Mouse (Mus musculus) left cerebral cortex, postnatal 36 days (tissue): ENCODE measurements at regions not wholly inside any gene's neighbourhood (a gene's known extent, or its start where the extent isn't known, plus 50 kb on each side); places are given as distances from the start of the nearest gene placed in this dataset.

Experiments used
- DNase-seq, 2 experiments: peaks; one replicate each; pipeline ENCODE4 v3.0.0; 2021 to 2022; ENCODE audit warnings: low spot score in 2 of 2, mixed read lengths in 1 of 2
- intact Hi-C: fragments of 180-260 bp; cut with DNase I; formaldehyde crosslinking; loops from one replicate; pipeline ENCODE4 v1.15.1; 2025

GRCm38 (mm10) chr3:34593279-34593678, 56.9 kb upstream of the Sox2 start:
- intact Hi-C loops: no loop called here
- DNase-seq: no peak

- no peak for DNase-seq
- intact Hi-C loops: no loop called here
These were observed 72.2 kb upstream of the Sox2 start for GRCm38 (mm10) chr3:34577896-34578530.

- no peak for DNase-seq
- intact Hi-C loops: no loop called here
These were observed 73.1 kb upstream of the Sox2 start for GRCm38 (mm10) chr3:34577115-34577514.

- intact Hi-C loops: no loop called here
- DNase-seq: no peak
These were observed 74.0 kb upstream of the Sox2 start for GRCm38 (mm10) chr3:34576159-34576558.

GRCm38 (mm10) chr3:34574711-34575350, 75.4 kb upstream of the Sox2 start:
- intact Hi-C loops: loop anchor here (5.0 kb wide), 1 partner anchor 62 kb away; no protein-coding TSS in a partner anchor
- DNase-seq: no peak

GRCm38 (mm10) chr3:34573312-34573711, 76.9 kb upstream of the Sox2 start:
- no peak for DNase-seq
- intact Hi-C loops: loop anchor here (5.0 kb wide), 1 partner anchor 64 kb away; no protein-coding TSS in a partner anchor

GRCm38 (mm10) chr3:34572081-34572480, 78.1 kb upstream of the Sox2 start:
- DNase-seq: peak; percentile 75 to 79
- intact Hi-C loops: loop anchor here (5.0 kb wide), 1 partner anchor 65 kb away; no protein-coding TSS in a partner anchor

- DNase-seq: no peak
- intact Hi-C loops: loop anchor here (5.0 kb wide), 1 partner anchor 66 kb away; no protein-coding TSS in a partner anchor
These were observed 78.6 kb upstream of the Sox2 start for GRCm38 (mm10) chr3:34571630-34572029.

- intact Hi-C loops: loop anchor here (5.0 kb wide), 1 partner anchor 67 kb away; no protein-coding TSS in a partner anchor
- no peak for DNase-seq
These were observed 80.2 kb upstream of the Sox2 start for GRCm38 (mm10) chr3:34569998-34570397.

GRCm38 (mm10) chr3:34568086-34568650, 82.0 kb upstream of the Sox2 start:
- DNase-seq: no peak
- intact Hi-C loops: no loop called here

- intact Hi-C loops: no loop called here
- no peak for DNase-seq
These were observed 84.8 kb upstream of the Sox2 start for GRCm38 (mm10) chr3:34565386-34565785.

GRCm38 (mm10) chr3:34562893-34563292, 87.3 kb upstream of the Sox2 start:
- DNase-seq: no peak
- intact Hi-C loops: loop anchor here (5.0 kb wide), 1 partner anchor 121 kb away; no protein-coding TSS in a partner anchor

GRCm38 (mm10) chr3:34561709-34562108, 88.5 kb upstream of the Sox2 start:
- intact Hi-C loops: loop anchor here (5.0 kb wide), 1 partner anchor 119 kb away; no protein-coding TSS in a partner anchor
- no peak for DNase-seq

- DNase-seq: no peak
- intact Hi-C loops: loop anchor here (5.0 kb wide), 1 partner anchor 118 kb away; no protein-coding TSS in a partner anchor
These were observed 90.1 kb upstream of the Sox2 start for GRCm38 (mm10) chr3:34559841-34560703.

- intact Hi-C loops: no loop called here
- no peak for DNase-seq
These were observed 91.2 kb upstream of the Sox2 start for GRCm38 (mm10) chr3:34558821-34559520.

- no peak for DNase-seq
- intact Hi-C loops: no loop called here
These were observed 97.5 kb upstream of the Sox2 start for GRCm38 (mm10) chr3:34552542-34553208.

GRCm38 (mm10) chr3:34551069-34551468, 99.1 kb upstream of the Sox2 start:
- intact Hi-C loops: no loop called here
- DNase-seq: no peak

- intact Hi-C loops: no loop called here
- no peak for DNase-seq
These were observed 100.0 kb upstream of the Sox2 start for GRCm38 (mm10) chr3:34550189-34550588.

- intact Hi-C loops: no loop called here
- DNase-seq: no peak
These were observed 117.8 kb upstream of the Sox2 start for GRCm38 (mm10) chr3:34532451-34532850.
